Mouse (Mus musculus): ENCODE results near the gene Thoc3. TPM values are rescaled to one million over a fixed set of nuclear protein-coding genes. Genes with fewer than 3 reads are reported as not detected.

Gene Thoc3
- total and polyA plus RNA-seq, 3 experiments, result 73.4 to 186 (median 76.5) TPM

DNA sequence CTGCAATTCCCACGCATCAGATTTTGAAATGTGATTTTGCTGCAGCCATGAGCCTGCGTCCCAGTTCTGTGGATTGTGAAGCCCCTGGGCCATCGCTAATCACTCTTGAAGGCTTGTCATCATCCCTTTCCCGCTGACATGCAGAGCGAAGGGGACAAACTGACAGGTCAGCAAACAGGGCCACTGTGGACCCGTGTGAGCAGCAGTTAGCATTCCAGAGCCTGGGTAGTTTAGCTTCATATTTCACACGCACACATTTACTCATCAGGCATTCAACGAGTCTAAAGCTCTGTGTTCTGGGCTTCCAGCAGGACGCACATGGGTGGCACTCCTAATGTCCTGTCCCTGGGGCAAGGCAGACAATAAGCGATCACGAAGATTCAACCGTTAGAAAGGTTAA, 48.4 kb downstream of the Thoc3 start:
- Histone ChIP-seq H3K4me3 (ENCODE audit: low read depth, low read length) (no peak overlapping the region), H3K9me3 (replicated peaks) (peaks cover 9% of the 10 kb centered on the region), H3K4me1 (ENCODE audit: insufficient read depth, low read depth, low read length) (no peaks in the 10 kb centered on the region), H3K27me3 (ENCODE audit: insufficient read depth, low read length) (no peaks in the 10 kb centered on the region; the same call in 1 of the 2 replicates), H3K36me3 (replicated peaks) (no peaks in the 10 kb centered on the region)
- no peak for DNase-seq (ENCODE audit: low spot score)
- no peak for ATAC-seq (ENCODE audit: extremely low read depth, insufficient number of reproducible peaks, low FRiP score, poor library complexity, severe bottlenecking)
- no peak for TF ChIP-seq POLR2AphosphoS5 (IDR thresholded peaks at IDR 0.05; ENCODE audit: insufficient replicate concordance, low read depth, low read length)
- no peak for TF ChIP-seq GATA2 (IDR thresholded peaks at IDR 0.05; ENCODE audit: borderline replicate concordance, low read depth, low read length)
- no peak for TF ChIP-seq GATA1 (IDR thresholded peaks at IDR 0.05; ENCODE audit: borderline replicate concordance, low read length)
- TF ChIP-seq TAL1 (conservative IDR thresholded peaks at IDR 0.05; ENCODE audit: low read depth, low read length), result no peak
- no peak for TF ChIP-seq CTCF (IDR thresholded peaks at IDR 0.05; ENCODE audit: low read depth, low read length)

DNA sequence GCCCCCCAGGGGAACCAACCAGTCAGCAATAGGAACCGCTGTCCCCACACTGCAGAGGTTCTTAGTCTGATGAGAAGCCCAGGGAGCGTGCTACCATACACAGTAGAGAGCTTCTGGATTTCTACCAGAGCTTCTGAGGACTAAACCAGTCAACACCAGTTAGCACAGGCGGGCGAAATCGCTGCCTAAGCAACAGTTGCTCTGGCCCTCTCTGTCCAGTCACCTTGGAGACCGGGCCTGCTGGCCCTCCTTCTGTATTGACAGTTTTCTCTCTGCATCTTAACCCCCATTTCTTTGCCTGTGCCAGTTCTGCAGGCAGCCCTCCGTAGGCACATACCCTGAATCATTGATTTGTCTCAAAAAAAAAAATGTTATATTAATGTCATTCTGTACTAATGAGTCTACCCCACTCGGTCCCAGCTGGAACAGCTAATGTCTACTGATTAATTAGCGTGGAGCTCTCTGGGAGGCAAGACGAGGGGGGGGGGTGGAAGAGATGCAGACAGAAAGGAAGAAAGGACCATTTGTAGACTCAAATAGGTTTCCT, 49.8 kb downstream of the Thoc3 start:
- no peak for TF ChIP-seq GATA1 (IDR thresholded peaks at IDR 0.05; ENCODE audit: borderline replicate concordance, low read length)
- TF ChIP-seq CTCF (IDR thresholded peaks at IDR 0.05; ENCODE audit: low read depth, low read length), result no peak
- TF ChIP-seq GATA2 (IDR thresholded peaks at IDR 0.05; ENCODE audit: borderline replicate concordance, low read depth, low read length), result no peak
- TF ChIP-seq TAL1 (conservative IDR thresholded peaks at IDR 0.05; ENCODE audit: low read depth, low read length), result no peak
- no peak for TF ChIP-seq POLR2AphosphoS5 (IDR thresholded peaks at IDR 0.05; ENCODE audit: insufficient replicate concordance, low read depth, low read length)
- no peak for ATAC-seq (ENCODE audit: extremely low read depth, insufficient number of reproducible peaks, low FRiP score, poor library complexity, severe bottlenecking)
- Histone ChIP-seq H3K9me3 (replicated peaks) (peaks cover 6% of the 10 kb centered on the region), H3K4me1 (ENCODE audit: insufficient read depth, low read depth, low read length) (no peaks in the 10 kb centered on the region), H3K36me3 (replicated peaks) (no peaks in the 10 kb centered on the region), H3K4me3 (ENCODE audit: low read depth, low read length) (no peak overlapping the region), H3K27me3 (ENCODE audit: insufficient read depth, low read length) (no peaks in the 10 kb centered on the region)
- DNase-seq (ENCODE audit: low spot score), result no peak

DNA sequence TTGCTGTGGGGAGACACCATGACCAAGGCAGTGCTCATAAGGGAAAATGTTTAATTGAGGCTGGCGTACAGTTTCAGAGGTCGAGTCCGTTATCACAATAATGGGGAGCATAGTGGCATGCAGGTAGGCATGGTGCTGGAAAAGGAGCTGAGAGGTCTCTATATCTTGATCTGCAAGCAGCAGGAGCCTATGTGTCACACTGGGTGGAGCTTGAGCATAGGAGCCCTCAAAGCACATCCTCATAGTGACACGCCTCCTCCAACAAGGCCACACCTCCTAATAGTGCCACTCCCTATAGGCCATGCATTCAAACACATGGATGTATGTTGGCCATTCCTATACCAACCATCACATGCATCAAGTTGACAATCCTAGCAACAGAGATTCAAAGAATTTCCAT, 53.6 kb downstream of the Thoc3 start:
- H3K9me3 ChIP-seq (replicated peaks), result 0 out of 2 replicates have a peak, but pooled peaks cover under 1% of the 10 kb centered on the region
- ATAC-seq (ENCODE audit: extremely low read depth, insufficient number of reproducible peaks, low FRiP score, poor library complexity, severe bottlenecking) (no peak), DNase-seq (ENCODE audit: low spot score) (no peak)
- no peaks in the 10 kb centered on the region for H3K27me3 ChIP-seq (ENCODE audit: insufficient read depth, low read length)
- no peak for TF ChIP-seq CTCF (IDR thresholded peaks at IDR 0.05; ENCODE audit: low read depth, low read length)
- TF ChIP-seq TAL1 (conservative IDR thresholded peaks at IDR 0.05; ENCODE audit: low read depth, low read length), result no peak
- TF ChIP-seq GATA1 (IDR thresholded peaks at IDR 0.05; ENCODE audit: borderline replicate concordance, low read length), result no peak
- TF ChIP-seq GATA2 (IDR thresholded peaks at IDR 0.05; ENCODE audit: borderline replicate concordance, low read depth, low read length), result no peak
- TF ChIP-seq POLR2AphosphoS5 (IDR thresholded peaks at IDR 0.05; ENCODE audit: insufficient replicate concordance, low read depth, low read length), result no peak
- no peaks in the 10 kb centered on the region for H3K4me1 ChIP-seq (ENCODE audit: insufficient read depth, low read depth, low read length)
- no peak overlapping the region for H3K4me3 ChIP-seq (ENCODE audit: low read depth, low read length)
- H3K36me3 ChIP-seq (replicated peaks), result no peaks in the 10 kb centered on the region

DNA sequence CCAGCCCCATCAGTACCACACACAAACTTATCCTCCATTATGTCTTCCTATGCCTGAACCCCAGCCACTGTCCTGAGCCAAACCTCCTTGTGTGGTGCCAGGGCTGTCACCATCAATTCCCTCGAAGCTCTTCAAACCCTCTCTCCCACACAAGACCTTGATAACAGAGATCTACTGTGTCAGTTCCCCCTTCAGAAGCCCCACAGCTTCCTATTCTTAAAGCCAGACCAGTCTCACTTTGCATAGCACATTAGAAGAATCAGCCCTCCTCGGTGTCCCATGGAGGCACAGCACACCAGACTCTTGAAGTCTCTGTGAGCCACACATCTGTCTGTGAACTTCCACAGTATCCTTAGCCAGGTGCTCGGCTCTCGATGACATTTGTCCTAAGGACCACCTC, 55.9 kb downstream of the Thoc3 start:
- Histone ChIP-seq H3K9me3 (replicated peaks) (peaks cover 5% of the 10 kb centered on the region; the same call in 1 of the 2 replicates), H3K36me3 (replicated peaks) (no peaks in the 10 kb centered on the region), H3K4me1 (ENCODE audit: insufficient read depth, low read depth, low read length) (no peaks in the 10 kb centered on the region), H3K27me3 (ENCODE audit: insufficient read depth, low read length) (no peaks in the 10 kb centered on the region), H3K4me3 (ENCODE audit: low read depth, low read length) (no peak overlapping the region)
- no peak for ATAC-seq (ENCODE audit: extremely low read depth, insufficient number of reproducible peaks, low FRiP score, poor library complexity, severe bottlenecking)
- TF ChIP-seq CTCF (IDR thresholded peaks at IDR 0.05; ENCODE audit: low read depth, low read length), result no peak
- no peak for DNase-seq (ENCODE audit: low spot score)

DNA sequence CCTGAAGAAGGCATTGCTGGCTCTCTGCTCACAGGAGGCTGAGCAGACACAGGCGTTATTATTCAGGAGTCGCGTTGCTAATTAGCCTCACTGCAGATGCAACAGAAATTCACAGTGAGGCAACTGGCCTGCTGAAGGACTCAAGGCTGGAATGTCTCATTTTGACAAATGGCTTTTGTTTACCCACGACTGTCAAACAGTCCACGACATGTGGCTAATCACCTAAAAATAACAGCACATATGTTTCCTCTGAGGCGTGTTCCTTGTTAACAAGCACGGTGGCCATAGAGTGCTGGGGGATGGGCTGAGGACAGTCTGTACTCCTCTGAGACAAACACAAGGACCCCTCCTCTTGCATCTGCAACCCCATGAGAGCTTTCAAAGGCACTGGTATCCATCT, 56.4 kb downstream of the Thoc3 start:
- no peaks in the 10 kb centered on the region for H3K36me3 ChIP-seq (replicated peaks)

DNA sequence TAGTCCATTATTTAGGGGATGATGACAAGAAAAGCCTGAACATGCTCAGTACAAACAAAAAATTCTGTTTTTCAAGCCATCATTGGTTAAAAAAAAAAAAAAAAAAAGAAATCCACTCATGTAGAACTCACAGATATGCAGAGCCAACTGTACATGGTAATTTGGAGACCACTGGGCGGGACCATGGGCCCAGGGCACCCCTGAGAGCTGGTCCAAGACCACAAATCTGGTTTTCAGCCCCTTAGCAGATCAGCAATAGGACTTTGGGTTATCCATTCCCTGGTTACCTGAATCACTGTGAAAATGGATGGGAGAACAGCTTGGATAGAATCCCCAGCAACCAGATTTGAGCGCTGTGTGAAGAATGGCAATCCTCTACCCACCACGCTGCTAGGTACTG, 57.0 kb downstream of the Thoc3 start:
- peaks cover 5% of the 10 kb centered on the region; the same call in 1 of the 2 replicates for H3K9me3 ChIP-seq (replicated peaks)
- H3K36me3 ChIP-seq (replicated peaks), result no peaks in the 10 kb centered on the region
- no peak for ATAC-seq (ENCODE audit: extremely low read depth, insufficient number of reproducible peaks, low FRiP score, poor library complexity, severe bottlenecking)
- no peak for DNase-seq (ENCODE audit: low spot score)
- no peak for TF ChIP-seq POLR2AphosphoS5 (IDR thresholded peaks at IDR 0.05; ENCODE audit: insufficient replicate concordance, low read depth, low read length)
- TF ChIP-seq GATA2 (IDR thresholded peaks at IDR 0.05; ENCODE audit: borderline replicate concordance, low read depth, low read length), result no peak
- no peak for TF ChIP-seq TAL1 (conservative IDR thresholded peaks at IDR 0.05; ENCODE audit: low read depth, low read length)
- no peak for TF ChIP-seq GATA1 (IDR thresholded peaks at IDR 0.05; ENCODE audit: borderline replicate concordance, low read length)
- TF ChIP-seq CTCF (IDR thresholded peaks at IDR 0.05; ENCODE audit: low read depth, low read length), result no peak
- H3K4me1 ChIP-seq (ENCODE audit: insufficient read depth, low read depth, low read length), result no peaks in the 10 kb centered on the region
- H3K27me3 ChIP-seq (ENCODE audit: insufficient read depth, low read length), result no peaks in the 10 kb centered on the region
- no peak overlapping the region for H3K4me3 ChIP-seq (ENCODE audit: low read depth, low read length)

More for the DNA sequence above, 56.4 kb downstream of the Thoc3 start:
- peaks cover 5% of the 10 kb centered on the region; the same call in 1 of the 2 replicates for H3K9me3 ChIP-seq (replicated peaks)
- DNase-seq (ENCODE audit: low spot score) (no peak), ATAC-seq (ENCODE audit: extremely low read depth, insufficient number of reproducible peaks, low FRiP score, poor library complexity, severe bottlenecking) (no peak)
- H3K4me1 ChIP-seq (ENCODE audit: insufficient read depth, low read depth, low read length), result no peaks in the 10 kb centered on the region
- H3K27me3 ChIP-seq (ENCODE audit: insufficient read depth, low read length), result no peaks in the 10 kb centered on the region
- H3K4me3 ChIP-seq (ENCODE audit: low read depth, low read length), result no peak overlapping the region
- TF ChIP-seq GATA1 (IDR thresholded peaks at IDR 0.05; ENCODE audit: borderline replicate concordance, low read length) (no peak), POLR2AphosphoS5 (IDR thresholded peaks at IDR 0.05; ENCODE audit: insufficient replicate concordance, low read depth, low read length) (no peak), GATA2 (IDR thresholded peaks at IDR 0.05; ENCODE audit: borderline replicate concordance, low read depth, low read length) (no peak), TAL1 (conservative IDR thresholded peaks at IDR 0.05; ENCODE audit: low read depth, low read length) (no peak), CTCF (IDR thresholded peaks at IDR 0.05; ENCODE audit: low read depth, low read length) (no peak)

Other genes with a start within 250 kb of the Thoc3 start
- gene Cplx2, start 97.5 kb downstream of the Thoc3 start, total RNA-seq (2014; fragmentation: Nextera tagmentation), result not detected in 2 replicates
- gene Cplx2, start 97.5 kb downstream of the Thoc3 start, total RNA-seq (2017), result not detected in 2 replicates
- not detected in 2 replicates for gene Cplx2, start 97.5 kb downstream of the Thoc3 start, polyA plus RNA-seq (2012)
- gene Simc1, start 34.9 kb upstream of the Thoc3 start, total RNA-seq (2014; fragmentation: Nextera tagmentation), result 27.1 and 34.7 TPM in 2 replicates
- 5.8 and 6.0 TPM in 2 replicates for gene Simc1, start 34.9 kb upstream of the Thoc3 start, total RNA-seq (2017)
- gene Simc1, start 34.9 kb upstream of the Thoc3 start, polyA plus RNA-seq (2012), result 1.1 and 1.4 TPM in 2 replicates
- 59.2 and 61.9 TPM in 2 replicates for gene 4833439L19Rik, start 96.6 kb upstream of the Thoc3 start, total RNA-seq (2014; fragmentation: Nextera tagmentation)
- 37.3 and 40.4 TPM in 2 replicates for gene 4833439L19Rik, start 96.6 kb upstream of the Thoc3 start, total RNA-seq (2017)
- 32.8 and 36.9 TPM in 2 replicates for gene 4833439L19Rik, start 96.6 kb upstream of the Thoc3 start, polyA plus RNA-seq (2012)
- gene Arl10, start 106.2 kb upstream of the Thoc3 start, total RNA-seq (2014; fragmentation: Nextera tagmentation), result 20.8 and 21.4 TPM in 2 replicates
- 13.9 and 14.3 TPM in 2 replicates for gene Arl10, start 106.2 kb upstream of the Thoc3 start, total RNA-seq (2017)
- 11.8 and 13.8 TPM in 2 replicates for gene Arl10, start 106.2 kb upstream of the Thoc3 start, polyA plus RNA-seq (2012)
- gene Nop16, start 121.2 kb upstream of the Thoc3 start, total RNA-seq (2014; fragmentation: Nextera tagmentation), result 64.7 and 76.0 TPM in 2 replicates
- 59.4 and 65.7 TPM in 2 replicates for gene Nop16, start 121.2 kb upstream of the Thoc3 start, total RNA-seq (2017)
- gene Nop16, start 121.2 kb upstream of the Thoc3 start, polyA plus RNA-seq (2012), result 63.8 and 65.1 TPM in 2 replicates
- gene Higd2a, start 121.4 kb upstream of the Thoc3 start, total RNA-seq (2014; fragmentation: Nextera tagmentation), result 74.0 and 79.3 TPM in 2 replicates
- 65.2 and 67.7 TPM in 2 replicates for gene Higd2a, start 121.4 kb upstream of the Thoc3 start, total RNA-seq (2017)
- gene Higd2a, start 121.4 kb upstream of the Thoc3 start, polyA plus RNA-seq (2012), result 26.4 and 84.5 TPM in 2 replicates
- gene Cltb, start 142.5 kb upstream of the Thoc3 start, total RNA-seq (2014; fragmentation: Nextera tagmentation), result 8.7 and 9.2 TPM in 2 replicates
- gene Cltb, start 142.5 kb upstream of the Thoc3 start, total RNA-seq (2017), result 29.6 and 33.6 TPM in 2 replicates
- 49.8 TPM in 2 replicates for gene Cltb, start 142.5 kb upstream of the Thoc3 start, polyA plus RNA-seq (2012)
- 80.9 and 87.6 TPM in 2 replicates for gene Faf2, start 152.9 kb upstream of the Thoc3 start, total RNA-seq (2014; fragmentation: Nextera tagmentation)
- 35.9 and 47.9 TPM in 2 replicates for gene Faf2, start 152.9 kb upstream of the Thoc3 start, total RNA-seq (2017)
- 12.9 and 14.5 TPM in 2 replicates for gene Faf2, start 152.9 kb upstream of the Thoc3 start, polyA plus RNA-seq (2012)
- 81.9 and 86.2 TPM in 2 replicates for gene Rnf44, start 225.1 kb upstream of the Thoc3 start, total RNA-seq (2014; fragmentation: Nextera tagmentation)
- gene Rnf44, start 225.1 kb upstream of the Thoc3 start, total RNA-seq (2017), result 12.3 and 13.5 TPM in 2 replicates
- gene Rnf44, start 225.1 kb upstream of the Thoc3 start, polyA plus RNA-seq (2012), result 304 and 332 TPM in 2 replicates
- gene Cdhr2, start 232.6 kb upstream of the Thoc3 start, total RNA-seq (2014; fragmentation: Nextera tagmentation), result not detected in 2 replicates
- not detected in 2 replicates for gene Cdhr2, start 232.6 kb upstream of the Thoc3 start, total RNA-seq (2017)
- gene Cdhr2, start 232.6 kb upstream of the Thoc3 start, polyA plus RNA-seq (2012), result not detected in 2 replicates

Measured in G1E (cell line).